Mouse (Mus musculus): Measurements from ENCODE around the gene Tdrd9. TPM values are rescaled to one million over a fixed set of nuclear protein-coding genes. Genes with fewer than 3 reads are reported as not detected.

Gene Tdrd9
- polyA plus RNA-seq, 1 experiment from 2014 or later = 0.07 TPM

DNA sequence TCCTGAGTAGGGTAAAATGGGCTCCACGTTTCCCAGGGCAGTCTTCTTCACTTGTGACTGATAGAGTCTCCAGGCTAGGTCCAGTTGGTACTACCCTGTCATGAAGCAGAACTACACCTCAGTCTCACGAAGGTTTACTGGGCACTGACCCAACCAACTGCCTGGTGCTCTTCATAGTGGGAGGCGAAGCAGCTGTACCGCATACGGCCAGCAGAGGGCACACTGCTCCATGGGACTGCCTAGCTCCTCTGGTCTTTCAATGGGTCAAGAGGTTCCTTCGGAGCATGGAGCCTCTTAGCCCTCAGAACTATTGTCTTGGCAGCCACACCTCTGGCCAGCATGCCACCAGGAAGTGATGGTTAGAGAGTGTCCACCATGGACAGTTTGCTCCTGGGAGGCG, 142.4 kb downstream of the Tdrd9 start:
- Histone ChIP-seq H3K9ac (ENCODE audit: low read depth, low read length) (no peak overlapping the region), H3K4me2 (ENCODE audit: low read depth, low read length) (no peak overlapping the region), H3K4me3 (ENCODE audit: low read depth, low read length) (no peak overlapping the region), H3K9me3 (replicated peaks; ENCODE audit: control insufficient read depth, low read length) (no peaks in the 10 kb centered on the region), H3K27ac (ENCODE audit: low read length) (no peak overlapping the region), H3K4me1 (ENCODE audit: control insufficient read depth, low read depth, low read length) (no peaks in the 10 kb centered on the region), H3K27me3 (ENCODE audit: control insufficient read depth, insufficient read depth, low read depth, low read length) (no peaks in the 10 kb centered on the region), H3K36me3 (ENCODE audit: control insufficient read depth, insufficient read depth) (no peaks in the 10 kb centered on the region)
- 11% methylated on average over 7 of the region's 7 CpGs for WGBS (ENCODE audit: insufficient replicate concordance)
- 0 out of 2 replicates have a peak, but pooled peaks have one; percentile 20 for ATAC-seq (ENCODE audit: low read depth)

DNA sequence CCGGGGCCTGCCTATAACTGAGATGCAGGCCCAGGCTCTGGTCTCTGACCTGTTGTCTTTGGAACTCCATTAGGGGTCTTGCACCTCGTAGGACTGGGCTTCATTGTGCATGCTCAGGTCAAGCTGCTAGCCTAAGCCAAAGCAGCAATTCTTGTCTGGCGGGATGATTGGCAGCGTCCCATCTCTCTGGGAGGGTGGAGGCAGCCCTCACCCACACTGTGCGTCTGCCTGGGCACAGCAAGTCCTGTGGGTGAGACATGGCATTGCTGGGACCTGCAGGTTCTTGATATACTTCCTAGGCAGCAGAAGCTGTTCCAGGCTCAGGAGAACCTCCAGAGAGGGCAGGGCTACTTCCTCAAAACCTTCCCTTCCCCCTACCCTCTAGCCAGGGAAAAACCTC, 145.6 kb downstream of the Tdrd9 start:
- no peaks in the 10 kb centered on the region for H3K9me3 ChIP-seq (replicated peaks; ENCODE audit: control insufficient read depth, low read length)
- H3K4me1 ChIP-seq (ENCODE audit: control insufficient read depth, low read depth, low read length) = no peaks in the 10 kb centered on the region
- no peak overlapping the region for H3K4me2 ChIP-seq (ENCODE audit: low read depth, low read length)
- H3K27me3 ChIP-seq (ENCODE audit: control insufficient read depth, insufficient read depth, low read depth, low read length) = no peaks in the 10 kb centered on the region
- 52% methylated on average over 5 of the region's 5 CpGs for WGBS (ENCODE audit: insufficient replicate concordance)
- H3K9ac ChIP-seq (ENCODE audit: low read depth, low read length) = no peak overlapping the region
- ATAC-seq (ENCODE audit: low read depth) = no peak
- H3K4me3 ChIP-seq (ENCODE audit: low read depth, low read length) = no peak overlapping the region
- H3K36me3 ChIP-seq (ENCODE audit: control insufficient read depth, insufficient read depth) = no peaks in the 10 kb centered on the region
- no peak overlapping the region for H3K27ac ChIP-seq (ENCODE audit: low read length)

DNA sequence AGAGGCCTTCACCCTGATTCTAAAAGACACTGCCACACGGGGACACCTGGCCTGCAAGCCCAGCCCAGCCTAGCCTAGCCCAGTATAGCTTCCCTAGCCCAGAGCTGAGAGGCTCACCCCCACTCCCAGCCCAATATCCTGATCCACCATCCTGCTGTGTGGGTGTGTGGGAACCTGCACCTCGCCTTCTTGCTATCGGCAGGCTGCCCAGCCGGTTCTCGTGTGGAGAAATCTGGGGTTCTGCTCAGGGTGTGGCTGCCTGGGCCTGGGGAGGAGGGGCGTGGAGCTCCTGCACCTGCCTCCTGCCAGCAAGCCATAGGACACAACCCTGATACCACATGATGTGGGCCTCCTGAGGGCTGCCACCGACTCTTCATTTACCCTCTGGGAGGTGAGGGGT, 146.3 kb downstream of the Tdrd9 start:
- Histone ChIP-seq H3K4me3 (ENCODE audit: low read depth, low read length) (no peak overlapping the region), H3K27ac (ENCODE audit: low read length) (no peak overlapping the region), H3K36me3 (ENCODE audit: control insufficient read depth, insufficient read depth) (no peaks in the 10 kb centered on the region), H3K9me3 (replicated peaks; ENCODE audit: control insufficient read depth, low read length) (no peaks in the 10 kb centered on the region), H3K27me3 (ENCODE audit: control insufficient read depth, insufficient read depth, low read depth, low read length) (no peaks in the 10 kb centered on the region), H3K9ac (ENCODE audit: low read depth, low read length) (no peak overlapping the region), H3K4me2 (ENCODE audit: low read depth, low read length) (no peak overlapping the region), H3K4me1 (ENCODE audit: control insufficient read depth, low read depth, low read length) (no peaks in the 10 kb centered on the region)
- WGBS (ENCODE audit: insufficient replicate concordance) = 40% methylated on average over 7 of the region's 7 CpGs
- no peak for ATAC-seq (ENCODE audit: low read depth)

Small RNAs within 50 kb of the gene (microRNA-seq; reads per million reads assigned to microRNA genes)
- gene Mir3073a = not detected
- gene Mir3073b = not detected

Other genes with a start within 250 kb of the Tdrd9 start
- 14.5 and 14.6 TPM in 2 replicates for gene Klc1, start 212.7 kb upstream of the Tdrd9 start, polyA plus RNA-seq (2015; fragmentation: Nextera tagmentation; extraction: Ambion mirVana)
- 3.5 and 5.0 TPM in 2 replicates for gene Xrcc3, start 157.7 kb upstream of the Tdrd9 start, polyA plus RNA-seq (2015; fragmentation: Nextera tagmentation; extraction: Ambion mirVana)
- 70.7 and 76.8 TPM in 2 replicates for gene Zfyve21, start 157.4 kb upstream of the Tdrd9 start, polyA plus RNA-seq (2015; fragmentation: Nextera tagmentation; extraction: Ambion mirVana)
- gene Ppp1r13b, start 63.4 kb upstream of the Tdrd9 start, polyA plus RNA-seq (2015; fragmentation: Nextera tagmentation; extraction: Ambion mirVana) = 1.4 and 1.9 TPM in 2 replicates
- 457 and 494 TPM in 2 replicates for gene Atp5mpl, start 4.6 kb upstream of the Tdrd9 start, polyA plus RNA-seq (2015; fragmentation: Nextera tagmentation; extraction: Ambion mirVana)
- 0.09 TPM in 1 of 2 replicates, not detected in the other for gene Rd3l, start 9.8 kb downstream of the Tdrd9 start, polyA plus RNA-seq (2015; fragmentation: Nextera tagmentation; extraction: Ambion mirVana)
- gene Aspg, start 135.1 kb downstream of the Tdrd9 start, polyA plus RNA-seq (2015; fragmentation: Nextera tagmentation; extraction: Ambion mirVana) = 0.28 and 0.30 TPM in 2 replicates
- 0.21 and 0.27 TPM in 2 replicates for gene Kif26a, start 174.6 kb downstream of the Tdrd9 start, polyA plus RNA-seq (2015; fragmentation: Nextera tagmentation; extraction: Ambion mirVana)

Data from liver, embryonic 16.5 days (tissue).